Mouse (Mus musculus): ENCODE data around the gene Zfp276.

The Zfp276 gene

GRCm38 (mm10) chr8:123290166-123290565 lies 36.2 kb downstream of the Zfp276 start:
- peak; percentile 74 for DNase-seq (ENCODE audit: low read depth, low spot score)

GRCm38 (mm10) chr8:123290679-123291078 lies 36.7 kb downstream of the Zfp276 start:
- DNase-seq (ENCODE audit: low read depth, low spot score), result no peak

GRCm38 (mm10) chr8:123291716-123292115 lies 37.7 kb downstream of the Zfp276 start:
- DNase-seq (ENCODE audit: low read depth, low spot score), result no peak

DNA sequence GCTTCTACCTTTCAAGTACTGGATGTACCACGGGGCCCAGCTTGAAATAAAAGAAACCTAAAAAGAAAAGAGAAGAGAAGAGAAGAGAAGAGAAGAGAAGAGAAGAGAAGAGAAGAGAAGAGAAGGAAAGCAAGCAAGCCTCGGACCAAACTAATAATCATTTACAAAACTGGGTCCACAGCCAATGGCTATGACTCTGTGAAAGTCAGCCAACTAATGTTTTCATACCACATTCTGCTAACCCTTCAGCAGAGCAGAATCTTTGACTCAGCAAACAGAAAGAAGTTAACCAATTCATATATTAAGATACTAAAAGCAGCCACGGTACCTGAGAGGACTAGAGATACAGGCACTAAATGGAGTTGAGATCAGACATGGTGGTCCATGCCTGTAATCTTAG lies 38.3 kb downstream of the Zfp276 start:
- DNase-seq (ENCODE audit: low read depth, low spot score), result no peak

- DNase-seq (ENCODE audit: low read depth, low spot score), result no peak
Measured at GRCm38 (mm10) chr8:123292785-123293184, 38.8 kb downstream of the Zfp276 start.

DNA sequence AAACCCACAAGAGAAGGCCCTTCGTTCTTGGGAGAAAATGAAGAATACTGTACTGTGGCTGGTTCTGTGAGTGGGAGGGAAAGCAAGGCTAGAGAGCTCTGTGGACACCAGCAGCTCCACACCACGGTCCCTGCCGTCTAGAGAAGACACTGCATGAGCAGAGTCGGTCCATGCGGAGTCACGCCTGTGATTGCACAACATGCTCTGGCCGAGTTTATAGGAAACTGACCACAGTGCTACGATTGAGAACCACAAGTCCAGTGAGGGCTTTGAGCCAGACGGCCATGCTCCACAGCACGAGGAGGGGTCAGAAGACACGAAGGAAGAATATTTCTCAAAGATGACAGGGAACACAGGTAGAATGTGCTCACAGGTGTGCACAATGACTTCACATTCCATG lies 44.3 kb downstream of the Zfp276 start:
- no peak for DNase-seq (ENCODE audit: low read depth, low spot score)

DNA sequence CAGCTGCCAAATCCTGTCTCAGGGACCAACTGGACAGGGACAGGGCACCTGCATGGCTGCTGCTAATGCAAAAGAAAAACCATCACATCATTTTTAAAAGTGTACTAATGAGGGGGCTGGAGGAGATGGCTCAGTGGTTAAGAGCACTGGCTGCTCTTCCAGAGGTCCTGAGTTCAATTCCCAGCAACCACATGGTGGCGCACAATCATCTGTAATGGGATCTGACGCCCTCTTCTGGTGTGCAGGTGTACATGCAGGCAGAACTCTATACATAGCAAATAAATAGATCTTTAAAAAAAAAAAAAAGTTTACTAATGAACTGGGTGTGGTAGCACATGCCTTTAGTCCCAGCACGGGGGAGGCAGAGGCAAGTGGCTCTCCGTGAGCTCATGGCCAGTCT lies 54.7 kb downstream of the Zfp276 start:
- DNase-seq (ENCODE audit: low read depth, low spot score), result no peak

DNA sequence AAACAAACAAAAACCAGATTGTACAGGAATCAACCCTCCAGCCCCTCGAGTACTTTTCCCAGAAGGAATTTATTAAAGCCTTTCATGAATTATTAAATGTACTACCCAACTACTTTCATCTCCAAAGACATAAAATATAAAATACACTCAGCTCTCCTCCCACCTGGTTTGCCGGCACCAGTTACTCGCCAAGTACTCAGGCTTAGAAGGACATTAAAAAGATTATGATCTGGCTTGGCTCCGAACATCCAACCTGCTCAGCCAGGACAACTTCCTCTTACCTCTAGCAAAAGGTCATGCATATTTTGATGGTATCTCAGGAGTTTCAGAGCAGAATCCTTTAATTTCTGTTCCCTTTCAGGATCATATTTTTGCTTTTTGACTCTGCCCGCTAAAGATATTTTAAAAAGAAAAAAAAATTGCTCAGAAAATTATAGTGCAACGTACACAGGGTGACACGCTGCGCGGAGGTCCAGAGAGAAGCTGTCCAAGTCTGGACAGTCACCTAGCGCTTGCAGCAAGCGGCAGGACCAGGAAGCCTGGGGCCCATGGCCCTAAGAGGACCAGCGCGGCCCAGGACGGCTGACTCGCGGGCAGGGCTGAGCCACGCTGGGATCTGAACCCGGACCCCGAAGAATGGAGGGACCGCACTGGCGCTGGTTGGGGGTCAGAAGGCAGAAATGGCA lies 63.9 kb downstream of the Zfp276 start:
- DNase-seq (ENCODE audit: low read depth, low spot score), result no peak

DNA sequence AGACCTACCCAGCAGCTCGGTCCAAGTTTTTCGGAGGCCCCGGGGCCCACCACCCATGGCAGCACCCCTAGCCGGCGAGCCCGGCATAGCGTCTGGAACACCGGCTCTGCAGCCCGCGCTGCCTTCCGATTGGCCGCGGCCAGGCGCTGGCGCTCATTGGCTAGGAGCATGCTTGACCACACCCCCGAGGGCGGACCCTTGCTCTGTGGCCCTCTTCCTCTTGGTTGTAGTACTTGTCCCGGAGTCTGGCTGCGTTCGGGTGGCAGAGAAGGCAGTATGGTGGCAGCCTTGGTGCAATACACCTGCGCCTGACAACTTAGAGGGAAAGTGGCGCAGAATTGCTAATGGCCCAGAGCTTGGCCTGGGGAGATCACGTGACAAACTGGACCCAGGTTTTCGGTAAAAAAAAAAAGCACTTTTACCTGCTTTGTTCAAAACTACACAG lies 64.5 kb downstream of the Zfp276 start, which contains the start of gene Fanca:
Gene Fanca (minus strand): TSS at position 110 of the 445 bp plus-strand sequence.
- DNase-seq (ENCODE audit: low read depth, low spot score), result peak; percentile 98
